Mouse (Mus musculus): ENCODE measurements around the gene Maco1. TPM values are rescaled to one million over a fixed set of nuclear protein-coding genes. Genes with fewer than 3 reads are reported as not detected.
"Not testable (repeated sequence)": the region's sequence is repeated elsewhere in the genome, so short reads cannot be mapped to it uniquely, and the experiment has no call there.

Gene Maco1
- polyA plus RNA-seq, 1 experiment from 2014 or later = 115 TPM

- not testable (repeated sequence) for H3K27me3 ChIP-seq (ENCODE audit: control insufficient read depth, insufficient read depth, low read length); H3K9me3 ChIP-seq (ENCODE audit: control insufficient read depth, low read length); H3K4me3 ChIP-seq (ENCODE audit: low read depth, low read length); H3K9ac ChIP-seq (replicated peaks; ENCODE audit: low read depth, low read length); H3K36me3 ChIP-seq (ENCODE audit: control insufficient read depth, insufficient read depth, low read length); H3K4me1 ChIP-seq (ENCODE audit: control insufficient read depth, insufficient read depth, low read length); H3K4me2 ChIP-seq (ENCODE audit: low read depth, low read length); H3K27ac ChIP-seq (ENCODE audit: low read depth, low read length); ATAC-seq (ENCODE audit: low read depth)
- WGBS = 85% methylated on average over 3 of the region's 3 CpGs
Observed at GRCm38 (mm10) chr4:134838706-134839105, 14.4 kb downstream of the Maco1 start.

DNA sequence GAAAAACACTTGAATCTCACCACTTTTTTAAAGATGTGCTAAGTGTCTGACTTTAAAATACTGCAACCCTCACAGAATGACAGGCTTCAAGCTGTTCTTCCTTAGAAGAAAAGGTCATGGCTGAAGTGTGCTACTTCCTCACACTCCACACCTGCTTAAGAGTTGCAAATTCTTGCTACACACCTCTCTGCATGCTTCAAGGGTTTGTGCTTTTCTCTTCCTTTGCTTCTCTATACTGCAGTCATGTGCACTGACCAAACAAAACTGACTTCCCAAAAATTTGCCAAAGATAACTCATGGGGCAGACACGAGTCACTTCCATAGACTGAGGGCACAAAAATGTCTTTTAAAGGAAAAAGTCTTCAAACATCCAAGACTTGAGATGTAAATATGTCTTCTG lies 14.9 kb downstream of the Maco1 start:
- no peak overlapping the region for H3K4me2 ChIP-seq (ENCODE audit: low read depth, low read length)
- H3K4me1 ChIP-seq (ENCODE audit: control insufficient read depth, insufficient read depth, low read length) = no peaks in the 10 kb centered on the region
- 90% methylated on average over 1 of the region's 1 CpGs for WGBS
- H3K9me3 ChIP-seq (ENCODE audit: control insufficient read depth, low read length) = no peaks in the 10 kb centered on the region
- H3K9ac ChIP-seq (replicated peaks; ENCODE audit: low read depth, low read length) = no peak overlapping the region
- no peak overlapping the region for H3K27ac ChIP-seq (ENCODE audit: low read depth, low read length)
- H3K4me3 ChIP-seq (ENCODE audit: low read depth, low read length) = no peak overlapping the region
- no peaks in the 10 kb centered on the region for H3K27me3 ChIP-seq (ENCODE audit: control insufficient read depth, insufficient read depth, low read length)
- peaks cover 5% of the 10 kb centered on the region; the same call in 1 of the 2 replicates for H3K36me3 ChIP-seq (ENCODE audit: control insufficient read depth, insufficient read depth, low read length)
- ATAC-seq (ENCODE audit: low read depth) = no peak

GRCm38 (mm10) chr4:134835486-134835885 lies 17.7 kb downstream of the Maco1 start:
- Histone ChIP-seq H3K4me3 (ENCODE audit: low read depth, low read length) (no peak overlapping the region), H3K36me3 (ENCODE audit: control insufficient read depth, insufficient read depth, low read length) (peaks cover 12% of the 10 kb centered on the region), H3K9ac (replicated peaks; ENCODE audit: low read depth, low read length) (no peak overlapping the region), H3K27me3 (ENCODE audit: control insufficient read depth, insufficient read depth, low read length) (no peaks in the 10 kb centered on the region), H3K4me1 (ENCODE audit: control insufficient read depth, insufficient read depth, low read length) (no peaks in the 10 kb centered on the region), H3K9me3 (ENCODE audit: control insufficient read depth, low read length) (no peaks in the 10 kb centered on the region), H3K27ac (ENCODE audit: low read depth, low read length) (no peak overlapping the region), H3K4me2 (ENCODE audit: low read depth, low read length) (no peak overlapping the region)
- WGBS = 81% methylated on average over 4 of the region's 4 CpGs
- no peak for ATAC-seq (ENCODE audit: low read depth)

DNA sequence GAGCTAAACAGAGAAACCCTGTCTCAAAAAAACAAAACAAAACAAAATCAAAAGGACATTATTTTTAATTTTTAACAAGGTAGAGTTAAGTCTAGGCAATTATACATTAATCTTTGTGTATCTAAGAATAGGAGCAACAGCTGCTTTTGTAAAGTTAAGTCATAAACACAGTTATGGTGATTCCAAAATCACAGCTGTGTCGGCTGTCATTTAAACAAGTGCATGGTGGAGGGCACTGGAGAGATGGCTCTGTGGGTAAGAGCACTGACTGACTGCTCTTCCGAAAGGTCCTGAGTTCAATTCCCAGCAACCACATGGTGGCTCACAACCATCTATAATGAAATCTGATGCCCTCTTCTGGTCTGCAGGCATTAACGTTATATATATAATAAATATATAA lies 21.2 kb downstream of the Maco1 start:
- Histone ChIP-seq H3K9me3 (ENCODE audit: control insufficient read depth, low read length) (no peaks in the 10 kb centered on the region), H3K4me2 (ENCODE audit: low read depth, low read length) (no peak overlapping the region), H3K4me1 (ENCODE audit: control insufficient read depth, insufficient read depth, low read length) (no peaks in the 10 kb centered on the region), H3K9ac (replicated peaks; ENCODE audit: low read depth, low read length) (no peak overlapping the region), H3K4me3 (ENCODE audit: low read depth, low read length) (no peak overlapping the region), H3K27ac (ENCODE audit: low read depth, low read length) (no peak overlapping the region), H3K27me3 (ENCODE audit: control insufficient read depth, insufficient read depth, low read length) (no peaks in the 10 kb centered on the region), H3K36me3 (ENCODE audit: control insufficient read depth, insufficient read depth, low read length) (peaks cover 28% of the 10 kb centered on the region)
- WGBS = 91% methylated on average over 3 of the region's 3 CpGs
- ATAC-seq (ENCODE audit: low read depth) = no peak

DNA sequence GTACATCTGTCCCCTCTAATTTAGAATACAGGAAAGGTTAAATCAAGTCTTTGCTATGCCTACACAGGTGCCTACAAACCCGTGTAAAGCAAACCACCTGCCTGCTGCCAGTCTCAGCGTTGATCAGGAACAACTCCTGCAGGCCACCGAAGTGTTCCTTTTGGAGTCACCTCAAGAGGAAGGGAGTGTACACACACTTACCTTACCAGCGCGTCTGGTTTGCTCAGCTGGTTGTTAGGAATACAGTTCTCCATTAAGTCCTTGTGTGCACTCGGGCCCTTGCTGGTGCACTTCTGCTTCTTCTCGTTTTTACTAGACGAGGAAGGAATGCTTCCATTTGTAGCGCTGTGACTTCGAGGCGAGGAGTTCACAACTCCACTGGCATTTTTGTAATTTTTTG lies 25.3 kb downstream of the Maco1 start:
- H3K27me3 ChIP-seq (ENCODE audit: control insufficient read depth, insufficient read depth, low read length) = no peaks in the 10 kb centered on the region
- H3K27ac ChIP-seq (ENCODE audit: low read depth, low read length) = no peak overlapping the region
- H3K9ac ChIP-seq (replicated peaks; ENCODE audit: low read depth, low read length) = no peak overlapping the region
- no peaks in the 10 kb centered on the region for H3K9me3 ChIP-seq (ENCODE audit: control insufficient read depth, low read length)
- no peak overlapping the region for H3K4me3 ChIP-seq (ENCODE audit: low read depth, low read length)
- H3K36me3 ChIP-seq (ENCODE audit: control insufficient read depth, insufficient read depth, low read length) = peaks cover 34% of the 10 kb centered on the region; the same call in 1 of the 2 replicates
- WGBS = 92% methylated on average over 11 of the region's 11 CpGs
- H3K4me1 ChIP-seq (ENCODE audit: control insufficient read depth, insufficient read depth, low read length) = no peaks in the 10 kb centered on the region
- ATAC-seq (ENCODE audit: low read depth) = no peak
- no peak overlapping the region for H3K4me2 ChIP-seq (ENCODE audit: low read depth, low read length)

DNA sequence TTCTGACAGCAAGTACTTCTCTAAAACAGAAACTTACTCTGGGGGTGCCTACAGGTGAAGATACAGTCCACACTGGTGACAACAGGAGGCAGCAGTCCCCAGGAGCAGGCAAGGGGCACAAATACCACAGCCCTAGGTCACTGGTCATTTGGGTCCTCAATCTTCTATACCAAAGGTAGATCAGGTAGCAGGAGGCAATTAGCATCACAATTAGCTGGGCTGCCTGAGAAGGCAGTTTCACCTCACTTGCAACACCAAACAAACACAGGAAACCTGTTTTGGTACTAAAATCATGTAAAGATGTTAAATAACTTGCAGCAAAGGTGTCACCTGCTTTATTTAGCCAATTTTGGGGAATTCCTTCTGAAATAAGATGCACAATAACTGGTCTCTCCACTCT lies 26.8 kb downstream of the Maco1 start:
- ATAC-seq (ENCODE audit: low read depth) = no peak
- H3K36me3 ChIP-seq (ENCODE audit: control insufficient read depth, insufficient read depth, low read length) = peaks cover 34% of the 10 kb centered on the region; the same call in 1 of the 2 replicates

DNA sequence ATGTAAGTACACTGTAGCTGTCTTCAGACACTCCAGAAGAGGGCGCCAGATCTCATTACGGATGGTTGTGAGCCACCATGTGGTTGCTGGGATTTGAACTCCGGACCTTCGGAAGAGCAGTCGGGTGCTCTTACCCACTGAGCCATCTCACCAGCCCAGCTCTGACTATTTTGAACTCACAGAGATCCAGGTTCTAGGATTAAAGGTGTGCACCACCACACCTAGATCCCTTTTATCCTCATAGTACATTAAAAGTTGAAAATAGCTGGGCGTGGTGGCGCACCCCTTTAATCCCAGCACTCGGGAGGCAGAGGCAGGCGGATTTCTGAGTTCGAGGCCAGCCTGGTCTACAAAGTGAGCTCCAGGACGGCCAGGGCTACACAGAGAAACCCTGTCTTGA lies 27.3 kb downstream of the Maco1 start:
- not testable (repeated sequence) for H3K9me3 ChIP-seq (ENCODE audit: control insufficient read depth, low read length); H3K4me1 ChIP-seq (ENCODE audit: control insufficient read depth, insufficient read depth, low read length); H3K27me3 ChIP-seq (ENCODE audit: control insufficient read depth, insufficient read depth, low read length); H3K4me3 ChIP-seq (ENCODE audit: low read depth, low read length); ATAC-seq (ENCODE audit: low read depth); H3K4me2 ChIP-seq (ENCODE audit: low read depth, low read length); H3K9ac ChIP-seq (replicated peaks; ENCODE audit: low read depth, low read length); H3K27ac ChIP-seq (ENCODE audit: low read depth, low read length)
- H3K36me3 ChIP-seq (ENCODE audit: control insufficient read depth, insufficient read depth, low read length) = peaks cover 31% of the 10 kb centered on the region; the same call in 1 of the 2 replicates
- over 99% methylated on average over 10 of the region's 11 CpGs for WGBS

More for the DNA sequence above, 26.8 kb downstream of the Maco1 start:
- Histone ChIP-seq H3K27me3 (ENCODE audit: control insufficient read depth, insufficient read depth, low read length) (no peaks in the 10 kb centered on the region), H3K4me1 (ENCODE audit: control insufficient read depth, insufficient read depth, low read length) (no peaks in the 10 kb centered on the region), H3K27ac (ENCODE audit: low read depth, low read length) (no peak overlapping the region), H3K9ac (replicated peaks; ENCODE audit: low read depth, low read length) (no peak overlapping the region), H3K4me3 (ENCODE audit: low read depth, low read length) (no peak overlapping the region), H3K4me2 (ENCODE audit: low read depth, low read length) (no peak overlapping the region), H3K9me3 (ENCODE audit: control insufficient read depth, low read length) (no peaks in the 10 kb centered on the region)

DNA sequence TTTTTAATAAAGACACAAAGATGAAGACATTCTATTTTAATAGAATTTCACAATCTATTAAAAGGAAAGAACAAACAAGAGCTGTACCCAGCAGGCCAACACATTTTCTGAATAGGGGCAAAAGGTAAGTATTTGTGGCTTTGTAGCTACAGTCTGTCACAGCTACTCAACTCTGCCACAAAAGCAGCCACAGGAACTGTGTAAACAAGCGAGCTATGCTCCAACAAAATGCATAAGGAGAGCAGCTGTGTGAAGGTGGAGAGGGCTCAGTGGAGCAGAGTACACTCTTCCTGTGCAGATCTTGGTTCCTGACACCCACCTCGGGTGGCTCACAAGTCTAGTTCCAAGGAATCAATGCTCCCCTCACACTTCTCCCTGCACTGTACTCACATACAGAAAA lies 29.6 kb downstream of the Maco1 start:
- H3K9me3 ChIP-seq (ENCODE audit: control insufficient read depth, low read length) = no peaks in the 10 kb centered on the region

DNA sequence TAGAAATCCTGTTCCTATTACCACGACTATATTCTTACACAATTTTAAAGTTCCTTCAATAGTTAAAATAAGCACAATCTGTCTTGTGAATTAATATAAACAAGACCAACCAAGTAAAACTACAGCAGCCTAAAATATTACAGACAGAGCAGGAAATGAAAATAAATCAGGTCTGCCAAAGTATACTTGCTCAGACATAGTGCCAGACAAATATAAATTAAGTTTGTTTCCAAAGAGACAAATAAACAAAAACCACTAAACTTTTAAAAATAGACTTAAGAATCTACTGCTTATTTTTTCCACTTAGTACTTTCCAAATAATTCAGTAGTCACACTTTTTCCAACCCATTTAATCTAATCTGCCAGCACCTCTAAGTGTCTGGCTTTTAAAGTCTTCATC lies 32.1 kb downstream of the Maco1 start:
- Histone ChIP-seq H3K9me3 (ENCODE audit: control insufficient read depth, low read length) (no peaks in the 10 kb centered on the region), H3K36me3 (ENCODE audit: control insufficient read depth, insufficient read depth, low read length) (peaks cover 5% of the 10 kb centered on the region; the same call in 1 of the 2 replicates), H3K9ac (replicated peaks; ENCODE audit: low read depth, low read length) (no peak overlapping the region), H3K27ac (ENCODE audit: low read depth, low read length) (no peak overlapping the region), H3K4me2 (ENCODE audit: low read depth, low read length) (no peak overlapping the region), H3K27me3 (ENCODE audit: control insufficient read depth, insufficient read depth, low read length) (no peaks in the 10 kb centered on the region), H3K4me3 (ENCODE audit: low read depth, low read length) (no peak overlapping the region), H3K4me1 (ENCODE audit: control insufficient read depth, insufficient read depth, low read length) (no peaks in the 10 kb centered on the region)
- WGBS = 84% methylated on average over 1 of the region's 1 CpGs
- no peak for ATAC-seq (ENCODE audit: low read depth)

More for the DNA sequence above, 29.6 kb downstream of the Maco1 start:
- Histone ChIP-seq H3K27me3 (ENCODE audit: control insufficient read depth, insufficient read depth, low read length) (no peaks in the 10 kb centered on the region), H3K27ac (ENCODE audit: low read depth, low read length) (no peak overlapping the region), H3K4me2 (ENCODE audit: low read depth, low read length) (no peak overlapping the region), H3K4me3 (ENCODE audit: low read depth, low read length) (no peak overlapping the region), H3K36me3 (ENCODE audit: control insufficient read depth, insufficient read depth, low read length) (peaks cover 19% of the 10 kb centered on the region; the same call in 1 of the 2 replicates), H3K9ac (replicated peaks; ENCODE audit: low read depth, low read length) (no peak overlapping the region), H3K4me1 (ENCODE audit: control insufficient read depth, insufficient read depth, low read length) (no peaks in the 10 kb centered on the region)
- no peak for ATAC-seq (ENCODE audit: low read depth)
- WGBS = 74% methylated on average over 2 of the region's 2 CpGs
